Mouse (Mus musculus) hindbrain, embryonic 15.5 days (tissue): ENCODE results near the gene Raver2. TPM values are rescaled to one million over a fixed set of nuclear protein-coding genes. Genes with fewer than 3 reads are reported as not detected.

Source experiments
- polyA plus RNA-seq: library from polyadenylated mRNA; unstranded; fragments of >200 nt; fragmentation: Nextera tagmentation; extraction: Ambion mirVana; gene quantifications from 2 replicates; pipeline ENCODE4 v1.2.1, GENCODE M21; 2015

Gene Raver2
- polyA plus RNA-seq, 1 experiment from 2014 or later = 5.8 TPM

Other genes starting within 250 kb of the Raver2 start
- not detected in 2 replicates for gene Gm10577, start 48.3 kb upstream of the Raver2 start, polyA plus RNA-seq
- 81.0 and 84.0 TPM in 2 replicates for gene Jak1, start 196.3 kb downstream of the Raver2 start, polyA plus RNA-seq